Mouse (Mus musculus) monocyte, adult 2 months (primary cell): Measurements from ENCODE around the gene Gm10644.

Experiments used
- DNase-seq, 2 experiments: peaks; one replicate each; pipeline ENCODE4 v3.0.0; 2022; ENCODE audit warnings: low spot score in 2 of 2, low read depth in 1 of 2

Gm10644 gene

GRCm38 (mm10) chr8:83898456-83898855 lies 56.5 kb downstream of the Gm10644 start:
- DNase-seq: no peak

- DNase-seq: no peak
Observed at GRCm38 (mm10) chr8:83897211-83897610, 57.8 kb downstream of the Gm10644 start.

DNA sequence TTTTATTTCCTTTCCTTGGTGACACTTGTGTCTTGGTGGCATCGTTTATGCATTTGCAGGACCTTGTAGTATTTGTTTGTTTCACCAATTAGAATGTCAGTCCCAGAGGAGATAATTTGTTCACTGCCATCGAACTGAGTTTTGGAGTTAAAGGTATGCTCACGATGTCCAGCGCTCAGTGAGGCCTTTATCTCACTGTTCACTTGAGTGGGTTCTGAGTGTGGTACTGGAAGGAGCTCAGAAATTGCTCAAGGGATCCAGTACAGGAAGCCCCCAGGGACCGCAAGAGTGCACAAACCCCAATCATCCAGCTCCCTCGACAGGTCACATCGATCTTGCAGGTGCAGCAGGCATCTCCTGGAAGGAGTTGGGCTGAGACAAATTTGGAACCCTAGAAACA lies 58.5 kb downstream of the Gm10644 start:
- DNase-seq: no peak

GRCm38 (mm10) chr8:83895894-83896293 lies 59.1 kb downstream of the Gm10644 start:
- no peak for DNase-seq

GRCm38 (mm10) chr8:83893915-83894314 lies 61.1 kb downstream of the Gm10644 start:
- DNase-seq: peak in 1 of 2 experiments; percentile 56

- DNase-seq: no peak
Observed at GRCm38 (mm10) chr8:83892061-83892460, 62.9 kb downstream of the Gm10644 start.

DNA sequence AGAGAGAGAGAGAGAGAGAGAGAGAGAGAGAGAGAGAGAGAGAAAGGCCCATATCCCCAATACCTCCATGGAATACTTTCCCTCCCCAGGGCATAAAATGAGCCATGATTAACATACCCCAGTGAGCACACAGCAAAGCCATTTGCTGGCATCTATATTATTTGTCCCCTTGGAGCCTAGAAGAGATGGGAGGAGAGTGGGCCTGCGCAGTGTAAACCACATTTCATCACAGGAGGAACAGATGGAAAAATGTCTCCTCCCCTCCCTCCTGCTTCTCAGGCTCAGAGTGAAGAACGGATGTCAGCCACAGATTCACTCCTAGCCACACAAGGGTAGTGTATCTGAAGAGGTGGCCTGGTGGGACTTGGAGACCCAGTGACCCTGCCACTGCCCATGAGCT lies 66.6 kb downstream of the Gm10644 start:
- DNase-seq: no peak
